Comparison of ENCODE assay signal across 31 mouse cellular contexts in genomic region chr2:79957659-79958340, GRCm38 (mm10).
A peak's percentile ranks its signal among the peaks of the same experiment; 100 is the strongest.
DNase-seq lines count a peak whose midpoint lies in the region; ATAC-seq and TF ChIP-seq lines count a peak whose summit lies in the region.
"Had no signal": no experiment of that assay in that cellular context is flagged by ENCODE, and none has a peak within 500 bp of the region (broad histone marks: within the 10 kb centered on the region; RNA-seq: fewer than 3 reads in every experiment).

No protein-coding gene starts in this region.

- no peaks in the 10 kb centered on the region for H3K4me1 ChIP-seq in kidney, postnatal 0 days (replicated peaks; ENCODE audit: insufficient read depth, low read length)
- no peaks in the 10 kb centered on the region for H3K4me1 ChIP-seq in lung, postnatal 0 days (ENCODE audit: insufficient read depth, low read depth, low read length)
- H3K4me1 ChIP-seq in intestine, embryonic 16.5 days (ENCODE audit: control insufficient read depth, insufficient read depth, low read length), result 0 out of 2 replicates have a peak, but pooled peaks cover 2% of the 10 kb centered on the region
- H3K4me1 ChIP-seq in stomach, embryonic 15.5 days, result no peaks in the 10 kb centered on the region
- H3K4me1 ChIP-seq: embryonic facial prominence, embryonic 15.5 days; forebrain, embryonic 12.5 days; heart, embryonic 10.5 days; heart, embryonic 15.5 days; kidney, embryonic 15.5 days; neural tube, embryonic 12.5 days had no signal

- 64% methylated on average over 6 of the region's 6 CpGs for WGBS in kidney, postnatal 0 days
- WGBS in lung, postnatal 0 days, result 37% methylated on average over 6 of the region's 6 CpGs
- 54% methylated on average over 6 of the region's 6 CpGs for WGBS in intestine, embryonic 16.5 days
- WGBS in stomach, embryonic 15.5 days, result 39% methylated on average over 6 of the region's 6 CpGs

- TF ChIP-seq CTCF in kidney, postnatal 0 days (IDR thresholded peaks at IDR 0.05; ENCODE audit: low read depth), result no peak
- no peak for TF ChIP-seq CTCF in lung, postnatal 0 days (IDR thresholded peaks at IDR 0.05)

- no peak for TF ChIP-seq EP300 in lung, postnatal 0 days (IDR thresholded peaks at IDR 0.05)

- no peak for ATAC-seq in kidney, postnatal 0 days (replicated peaks; ENCODE audit: low FRiP score, low read depth)
- no peak; the same call in 1 of the 2 replicates for ATAC-seq in lung, postnatal 0 days
- no peak for ATAC-seq in intestine, embryonic 16.5 days
- no peak for ATAC-seq in stomach, embryonic 15.5 days (ENCODE audit: insufficient read depth, low FRiP score, low read depth)
- ATAC-seq in frontal cortex, adult (ENCODE audit: low TSS enrichment), result no peak
- ATAC-seq in megakaryocyte, adult 5-6 weeks (ENCODE audit: poor library complexity, severe bottlenecking), result no peak
- ATAC-seq: hindbrain, embryonic 16.5 days; midbrain, embryonic 16.5 days; Patski had no signal

- no peak overlapping the region for H3K27ac ChIP-seq in kidney, postnatal 0 days
- H3K27ac ChIP-seq in lung, postnatal 0 days (ENCODE audit: low read length), result no peak overlapping the region
- H3K27ac ChIP-seq in intestine, embryonic 16.5 days (ENCODE audit: low read length), result 0 out of 2 replicates have a peak overlapping the region, but pooled peaks have one; percentile 19
- H3K27ac ChIP-seq in stomach, embryonic 15.5 days, result 0 out of 2 replicates have a peak overlapping the region, but pooled peaks have one; percentile 1
- H3K27ac ChIP-seq: embryonic facial prominence, embryonic 15.5 days; forebrain, embryonic 12.5 days; heart, embryonic 10.5 days; heart, embryonic 15.5 days; kidney, embryonic 15.5 days; layer of hippocampus, adult 2 months; liver, embryonic 14.5 days; macrophage; neural tube, embryonic 12.5 days had no signal

- no peak overlapping the region for H3K4me3 ChIP-seq in kidney, postnatal 0 days (replicated peaks; ENCODE audit: low read depth, low read length)
- no peak overlapping the region for H3K4me3 ChIP-seq in lung, postnatal 0 days (ENCODE audit: low read depth, low read length)
- no peak overlapping the region for H3K4me3 ChIP-seq in intestine, embryonic 16.5 days (ENCODE audit: low read length)
- H3K4me3 ChIP-seq in stomach, embryonic 15.5 days (replicated peaks), result no peak overlapping the region
- H3K4me3 ChIP-seq: embryonic facial prominence, embryonic 15.5 days; forebrain, embryonic 12.5 days; heart, embryonic 10.5 days; heart, embryonic 15.5 days; kidney, embryonic 15.5 days; layer of hippocampus, adult 2 months; neural tube, embryonic 12.5 days had no signal

- H3K4me2 ChIP-seq in kidney, postnatal 0 days (ENCODE audit: low read length), result no peak overlapping the region
- no peak overlapping the region for H3K4me2 ChIP-seq in lung, postnatal 0 days (replicated peaks; ENCODE audit: low read depth, low read length)
- no peak overlapping the region for H3K4me2 ChIP-seq in intestine, embryonic 16.5 days (ENCODE audit: low read depth, low read length)
- H3K4me2 ChIP-seq in stomach, embryonic 15.5 days, result no peak overlapping the region
- H3K4me2 ChIP-seq: embryonic facial prominence, embryonic 15.5 days; forebrain, embryonic 12.5 days; heart, embryonic 15.5 days; kidney, embryonic 15.5 days; neural tube, embryonic 12.5 days had no signal

- H3K27me3 ChIP-seq in kidney, postnatal 0 days (ENCODE audit: insufficient read depth, low read length), result no peaks in the 10 kb centered on the region
- no peaks in the 10 kb centered on the region for H3K27me3 ChIP-seq in lung, postnatal 0 days (replicated peaks; ENCODE audit: insufficient read depth, low read length)
- no peaks in the 10 kb centered on the region for H3K27me3 ChIP-seq in intestine, embryonic 16.5 days (replicated peaks; ENCODE audit: control insufficient read depth, insufficient read depth, low read length)
- no peaks in the 10 kb centered on the region for H3K27me3 ChIP-seq in stomach, embryonic 15.5 days (replicated peaks)
- H3K27me3 ChIP-seq: embryonic facial prominence, embryonic 15.5 days; forebrain, embryonic 12.5 days; heart, embryonic 15.5 days; kidney, embryonic 15.5 days; neural tube, embryonic 12.5 days; Patski had no signal

- peak; percentile 66 for DNase-seq in kidney, postnatal 0 days (ENCODE audit: low spot score)
- DNase-seq in kidney, adult 8-10 months, result no peak
- peak; percentile 36 for DNase-seq in lung, postnatal 0 days (ENCODE audit: low spot score)
- DNase-seq in lung, postnatal 4 days, result no peak
- DNase-seq: adrenal gland, postnatal 14 days; cerebellum, adult 11 months; cerebellum, adult 9-11 months; embryo, embryonic 11 days; gastrocnemius, postnatal 25 days; heart, adult 11 months; kidney, adult 11 months; kidney, postnatal 36 days; left cerebral cortex, postnatal 4 days; right cerebral cortex, adult 18-20 months; thymus, postnatal 25 days had no signal

- H3K9ac ChIP-seq in kidney, postnatal 0 days (ENCODE audit: low read depth, low read length), result no peak overlapping the region
- no peak overlapping the region for H3K9ac ChIP-seq in lung, postnatal 0 days (replicated peaks; ENCODE audit: low read depth)
- no peak overlapping the region for H3K9ac ChIP-seq in intestine, embryonic 16.5 days (ENCODE audit: low read depth, low read length)
- H3K9ac ChIP-seq in stomach, embryonic 15.5 days, result no peak overlapping the region
- H3K9ac ChIP-seq: embryonic facial prominence, embryonic 15.5 days; forebrain, embryonic 12.5 days; heart, embryonic 15.5 days; kidney, embryonic 15.5 days; liver, embryonic 14.5 days; neural tube, embryonic 12.5 days had no signal

- no peaks in the 10 kb centered on the region for H3K9me3 ChIP-seq in kidney, postnatal 0 days (replicated peaks; ENCODE audit: low read length)
- no peaks in the 10 kb centered on the region for H3K9me3 ChIP-seq in lung, postnatal 0 days (ENCODE audit: low read length)
- no peaks in the 10 kb centered on the region for H3K9me3 ChIP-seq in intestine, embryonic 16.5 days (ENCODE audit: control insufficient read depth, low read length)
- no peaks in the 10 kb centered on the region for H3K9me3 ChIP-seq in stomach, embryonic 15.5 days
- H3K9me3 ChIP-seq: embryonic facial prominence, embryonic 15.5 days; forebrain, embryonic 12.5 days; heart, embryonic 10.5 days; heart, embryonic 15.5 days; kidney, embryonic 15.5 days; neural tube, embryonic 12.5 days had no signal

- no peaks in the 10 kb centered on the region for H3K36me3 ChIP-seq in kidney, postnatal 0 days (ENCODE audit: insufficient read depth, low read length)
- H3K36me3 ChIP-seq in lung, postnatal 0 days (ENCODE audit: insufficient read depth, low read length), result no peaks in the 10 kb centered on the region
- no peaks in the 10 kb centered on the region for H3K36me3 ChIP-seq in intestine, embryonic 16.5 days (ENCODE audit: control insufficient read depth, insufficient read depth, low read length)
- no peaks in the 10 kb centered on the region for H3K36me3 ChIP-seq in stomach, embryonic 15.5 days
- H3K36me3 ChIP-seq: embryonic facial prominence, embryonic 15.5 days; forebrain, embryonic 12.5 days; heart, embryonic 10.5 days; heart, embryonic 15.5 days; kidney, embryonic 15.5 days; neural tube, embryonic 12.5 days had no signal

Comparison
In these comparisons a context has a peak if more than half of its experiments do, and no peak if none do; other contexts are left out.
1. DNase-seq: peak in kidney, postnatal 0 days (single experiment) and lung, postnatal 0 days (single experiment); none in kidney, adult 8-10 months (0 of 2) and lung, postnatal 4 days (0 of 2).
2. H3K27ac ChIP-seq: peak in intestine, embryonic 16.5 days (single experiment) and stomach, embryonic 15.5 days (single experiment); none in kidney, postnatal 0 days (single experiment) and lung, postnatal 0 days (single experiment).